Mouse (Mus musculus): ENCODE results near the gene Gm10271. TPM values are rescaled to one million over a fixed set of nuclear protein-coding genes. Genes with fewer than 3 reads are reported as not detected.

The Gm10271 gene
- polyA plus RNA-seq, 1 experiment from 2014 or later, result not detected

DNA sequence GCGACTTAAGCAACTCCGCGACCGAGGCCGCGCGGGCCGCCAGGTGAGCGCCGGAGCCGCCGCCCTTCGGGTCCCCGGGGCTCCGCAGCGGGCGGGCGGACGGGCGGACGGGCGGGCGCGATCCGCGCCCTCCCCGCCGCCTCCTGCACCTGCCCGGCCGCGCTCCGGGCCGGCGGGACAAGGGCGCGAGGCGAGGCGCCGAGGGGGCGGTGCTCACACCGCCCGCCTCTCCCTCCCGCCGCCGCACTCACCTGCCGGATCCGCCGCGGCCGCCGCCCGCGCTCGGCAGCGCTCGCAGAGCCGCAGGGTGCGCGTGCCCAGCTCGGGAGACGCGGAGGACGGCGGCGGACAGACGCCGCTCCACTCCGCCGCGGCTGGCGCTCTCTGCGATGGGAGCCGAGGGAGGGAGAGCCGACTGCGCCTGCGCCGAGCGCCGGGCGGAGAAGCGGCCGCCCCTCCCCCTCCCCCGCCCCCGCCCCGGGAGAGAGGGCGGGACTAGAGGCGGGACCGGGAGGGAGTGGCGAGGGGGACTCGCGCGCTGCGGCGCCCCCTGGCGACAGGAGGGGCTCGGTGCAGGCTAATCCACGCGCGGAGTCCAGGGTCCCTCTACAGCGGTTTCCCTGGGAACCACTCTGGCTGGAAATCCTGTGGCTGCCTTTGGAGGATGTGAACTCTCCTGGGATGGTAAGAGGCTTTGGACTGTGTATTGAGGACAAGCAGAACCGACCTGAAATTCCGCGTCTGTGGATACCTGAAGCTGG, 22.2 kb downstream of the Gm10271 start, which contains the start of gene Rab3ip:
Gene Rab3ip, minus strand, starts transcription at position 761 of the 761 bp plus-strand sequence.
- Histone ChIP-seq H3K36me3 (ENCODE audit: control insufficient read depth, insufficient read depth) (no peaks in the 10 kb centered on the region), H3K4me2 (ENCODE audit: low read depth, low read length) (peak within 1 kb of the TSS; percentile 78), H3K9ac (ENCODE audit: low read length) (peak within 1 kb of the TSS; percentile 94), H3K9me3 (replicated peaks; ENCODE audit: control insufficient read depth, low read length) (0 out of 2 replicates have a peak, but pooled peaks cover 3% of the 10 kb centered on the region), H3K4me1 (ENCODE audit: control insufficient read depth, insufficient read depth, low read length) (peaks cover 17% of the 10 kb centered on the region), H3K4me3 (ENCODE audit: low read length) (peak within 1 kb of the TSS; percentile 89), H3K27ac (ENCODE audit: low read length) (peak within 1 kb of the TSS; percentile 88), H3K27me3 (ENCODE audit: control insufficient read depth, insufficient read depth, low read length) (no peaks in the 10 kb centered on the region)
- peak; percentile 89 for ATAC-seq (replicated peaks; ENCODE audit: extremely low read depth, insufficient read depth, low FRiP score)
- under 1% methylated on average over 72 of the region's 103 CpGs for WGBS

DNA sequence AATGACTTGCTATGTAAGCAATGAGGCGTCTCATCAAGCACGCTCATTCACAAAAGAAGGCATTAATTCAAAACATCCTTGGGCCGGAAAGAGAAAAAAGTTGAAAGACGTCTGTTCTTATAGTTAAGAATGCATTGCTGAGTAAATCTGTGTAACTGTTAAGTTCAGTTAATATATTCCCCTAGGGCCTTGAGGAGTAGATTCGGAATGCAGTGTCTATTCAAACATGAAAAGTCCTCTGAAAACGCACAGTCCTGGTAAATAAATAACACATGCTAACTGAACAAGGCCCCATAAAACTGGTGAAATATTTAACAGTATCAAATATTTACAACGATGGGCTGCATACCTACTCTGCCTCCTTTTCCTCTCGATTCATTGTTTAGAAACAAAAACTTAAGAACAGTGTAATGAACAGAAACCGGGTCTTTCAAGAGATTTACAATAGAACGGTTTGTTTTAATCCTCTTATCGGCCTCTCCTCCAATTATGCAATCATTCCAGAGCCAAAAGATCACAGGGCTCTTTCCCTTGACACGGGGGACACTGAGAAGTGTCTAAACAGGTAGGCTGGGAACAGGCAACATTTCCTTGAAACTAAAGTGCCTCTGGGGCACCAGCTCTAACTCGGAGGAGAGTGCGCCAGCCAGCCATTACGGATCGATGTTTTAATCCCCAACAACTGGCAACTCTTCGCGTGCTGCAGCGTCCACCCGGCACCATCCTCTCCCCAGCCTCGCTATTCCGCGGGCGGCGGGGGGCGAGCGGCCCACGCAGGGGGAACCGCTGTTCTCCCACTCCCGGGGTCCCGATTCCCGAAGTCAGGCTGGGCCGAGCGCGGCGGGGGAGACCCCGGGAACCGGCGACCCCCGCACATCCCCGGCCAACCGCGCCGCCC, 23.0 kb downstream of the Gm10271 start:
- Histone ChIP-seq H3K4me3 (ENCODE audit: low read length) (peak overlapping the region; percentile 89), H3K9ac (ENCODE audit: low read length) (peak overlapping the region; percentile 94), H3K27me3 (ENCODE audit: control insufficient read depth, insufficient read depth, low read length) (no peaks in the 10 kb centered on the region), H3K9me3 (replicated peaks; ENCODE audit: control insufficient read depth, low read length) (0 out of 2 replicates have a peak, but pooled peaks cover 3% of the 10 kb centered on the region), H3K4me2 (ENCODE audit: low read depth, low read length) (peak overlapping the region; percentile 78), H3K4me1 (ENCODE audit: control insufficient read depth, insufficient read depth, low read length) (peaks cover 19% of the 10 kb centered on the region), H3K27ac (ENCODE audit: low read length) (peak overlapping the region; percentile 88), H3K36me3 (ENCODE audit: control insufficient read depth, insufficient read depth) (no peaks in the 10 kb centered on the region)
- no peak for ATAC-seq (replicated peaks; ENCODE audit: extremely low read depth, insufficient read depth, low FRiP score)
- 4% methylated on average over 44 of the region's 44 CpGs for WGBS

DNA sequence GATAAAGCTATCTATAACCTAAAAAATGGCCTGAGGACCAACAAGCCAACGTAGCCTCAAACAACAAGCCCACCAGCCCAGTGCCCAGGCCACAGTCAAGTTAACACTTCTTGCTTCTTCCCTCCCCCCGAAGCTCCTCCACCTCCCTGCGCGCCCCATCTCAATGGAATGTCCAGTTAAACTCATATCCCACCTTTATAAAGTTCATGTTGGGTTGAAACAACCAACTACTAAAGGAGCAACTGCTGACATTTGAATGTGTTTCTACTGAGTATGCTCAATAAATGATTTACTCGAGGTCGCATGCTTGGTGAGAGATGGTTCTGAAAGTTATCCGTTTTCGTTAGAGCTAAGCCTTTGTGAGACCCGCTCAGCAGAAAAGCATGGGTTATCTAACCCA, 24.0 kb downstream of the Gm10271 start:
- peak overlapping the region; percentile 94; the same call in 1 of the 2 replicates for H3K9ac ChIP-seq (ENCODE audit: low read length)
- WGBS, result 75% methylated on average over 9 of the region's 9 CpGs
- peak overlapping the region; percentile 78 for H3K4me2 ChIP-seq (ENCODE audit: low read depth, low read length)
- peaks cover 20% of the 10 kb centered on the region for H3K4me1 ChIP-seq (ENCODE audit: control insufficient read depth, insufficient read depth, low read length)
- H3K27me3 ChIP-seq (ENCODE audit: control insufficient read depth, insufficient read depth, low read length), result no peaks in the 10 kb centered on the region
- peak overlapping the region; percentile 89 for H3K4me3 ChIP-seq (ENCODE audit: low read length)
- H3K9me3 ChIP-seq (replicated peaks; ENCODE audit: control insufficient read depth, low read length), result 0 out of 2 replicates have a peak, but pooled peaks cover 3% of the 10 kb centered on the region
- H3K27ac ChIP-seq (ENCODE audit: low read length), result no peak overlapping the region
- ATAC-seq (replicated peaks; ENCODE audit: extremely low read depth, insufficient read depth, low FRiP score), result no peak
- H3K36me3 ChIP-seq (ENCODE audit: control insufficient read depth, insufficient read depth), result no peaks in the 10 kb centered on the region

DNA sequence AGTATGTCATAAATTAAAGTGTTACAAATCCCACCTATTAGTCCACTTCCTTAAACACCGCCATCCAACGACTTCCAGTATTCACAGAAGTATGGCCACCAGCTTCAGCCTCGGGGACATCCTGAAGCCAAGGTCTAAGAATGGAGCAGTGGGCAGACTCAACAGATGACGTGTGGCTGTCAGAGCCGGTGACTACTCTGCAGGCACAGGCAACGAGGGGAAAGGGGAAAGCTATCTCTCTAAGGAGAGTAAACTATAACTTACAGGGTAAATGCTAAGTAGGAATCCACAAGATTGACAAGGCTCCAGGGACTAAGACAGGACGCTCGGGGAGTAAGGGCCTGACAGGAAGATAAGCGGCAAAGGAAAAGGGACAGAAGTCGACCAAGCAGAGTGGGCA, 27.5 kb downstream of the Gm10271 start:
- H3K36me3 ChIP-seq (ENCODE audit: control insufficient read depth, insufficient read depth), result peaks cover 7% of the 10 kb centered on the region
- peak overlapping the region; percentile 28; the same call in 1 of the 2 replicates for H3K9ac ChIP-seq (ENCODE audit: low read length)
- 27% methylated on average over 10 of the region's 10 CpGs for WGBS
- H3K9me3 ChIP-seq (replicated peaks; ENCODE audit: control insufficient read depth, low read length), result peaks cover 6% of the 10 kb centered on the region
- H3K27me3 ChIP-seq (ENCODE audit: control insufficient read depth, insufficient read depth, low read length), result no peaks in the 10 kb centered on the region
- peaks cover 16% of the 10 kb centered on the region for H3K4me1 ChIP-seq (ENCODE audit: control insufficient read depth, insufficient read depth, low read length)
- no peak overlapping the region for H3K4me3 ChIP-seq (ENCODE audit: low read length)
- peak; percentile 52; the same call in 1 of the 2 replicates for ATAC-seq (replicated peaks; ENCODE audit: extremely low read depth, insufficient read depth, low FRiP score)
- H3K27ac ChIP-seq (ENCODE audit: low read length), result peak overlapping the region; percentile 75
- peak overlapping the region; percentile 34 for H3K4me2 ChIP-seq (ENCODE audit: low read depth, low read length)

DNA sequence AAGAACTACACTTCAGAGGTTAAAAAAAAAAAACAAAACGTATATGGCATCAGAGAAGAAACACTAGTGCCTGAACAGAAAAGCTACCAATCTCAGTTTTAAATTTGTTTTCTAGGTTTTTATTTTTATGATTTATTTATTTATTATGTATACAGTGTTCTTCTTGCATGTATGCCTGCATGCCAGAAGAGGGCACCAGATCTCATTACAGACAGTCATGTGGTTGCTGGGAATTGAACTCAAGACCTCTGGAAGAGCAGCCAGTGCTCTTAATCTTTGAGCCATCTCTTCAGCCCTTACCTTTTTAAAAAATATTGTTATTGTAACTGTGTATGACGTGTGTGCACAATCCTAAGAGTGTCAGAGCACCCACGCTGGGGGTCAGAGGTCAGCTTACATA, 28.3 kb downstream of the Gm10271 start:
- no peak overlapping the region for H3K4me2 ChIP-seq (ENCODE audit: low read depth, low read length)
- no peak overlapping the region; the same call in 1 of the 2 replicates for H3K27ac ChIP-seq (ENCODE audit: low read length)
- no peak overlapping the region for H3K4me3 ChIP-seq (ENCODE audit: low read length)
- H3K27me3 ChIP-seq (ENCODE audit: control insufficient read depth, insufficient read depth, low read length), result no peaks in the 10 kb centered on the region
- peaks cover 6% of the 10 kb centered on the region for H3K9me3 ChIP-seq (replicated peaks; ENCODE audit: control insufficient read depth, low read length)
- H3K4me1 ChIP-seq (ENCODE audit: control insufficient read depth, insufficient read depth, low read length), result peaks cover 16% of the 10 kb centered on the region
- ATAC-seq (replicated peaks; ENCODE audit: extremely low read depth, insufficient read depth, low FRiP score), result no peak
- H3K9ac ChIP-seq (ENCODE audit: low read length), result no peak overlapping the region
- peaks cover 9% of the 10 kb centered on the region for H3K36me3 ChIP-seq (ENCODE audit: control insufficient read depth, insufficient read depth)
- WGBS, result 90% methylated on average over 3 of the region's 3 CpGs

DNA sequence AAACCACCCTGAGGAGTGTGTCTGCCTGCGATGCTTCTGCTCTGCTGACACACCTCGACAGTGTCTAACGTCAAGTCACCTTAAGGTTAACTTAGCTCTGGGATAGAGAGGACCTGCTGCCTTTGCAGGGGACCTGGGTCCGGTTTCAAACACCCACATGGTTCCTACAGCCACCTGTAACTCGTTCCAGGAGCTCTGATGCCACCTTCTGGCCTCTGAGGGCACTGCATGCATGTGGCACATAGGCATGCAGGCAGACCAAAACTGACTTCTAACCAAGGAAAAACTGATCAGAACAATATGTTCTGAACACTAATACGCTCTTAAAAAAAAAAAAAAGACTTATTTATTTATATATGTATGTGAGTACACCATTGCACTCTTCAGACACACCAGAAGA, 29.4 kb downstream of the Gm10271 start:
- Histone ChIP-seq H3K4me2 (ENCODE audit: low read depth, low read length) (no peak overlapping the region), H3K4me1 (ENCODE audit: control insufficient read depth, insufficient read depth, low read length) (peaks cover 15% of the 10 kb centered on the region), H3K36me3 (ENCODE audit: control insufficient read depth, insufficient read depth) (peaks cover 20% of the 10 kb centered on the region), H3K27me3 (ENCODE audit: control insufficient read depth, insufficient read depth, low read length) (no peaks in the 10 kb centered on the region), H3K9me3 (replicated peaks; ENCODE audit: control insufficient read depth, low read length) (peaks cover 6% of the 10 kb centered on the region), H3K9ac (ENCODE audit: low read length) (no peak overlapping the region), H3K4me3 (ENCODE audit: low read length) (no peak overlapping the region), H3K27ac (ENCODE audit: low read length) (no peak overlapping the region)
- ATAC-seq (replicated peaks; ENCODE audit: extremely low read depth, insufficient read depth, low FRiP score), result no peak
- WGBS, result 92% methylated on average over 6 of the region's 6 CpGs

DNA sequence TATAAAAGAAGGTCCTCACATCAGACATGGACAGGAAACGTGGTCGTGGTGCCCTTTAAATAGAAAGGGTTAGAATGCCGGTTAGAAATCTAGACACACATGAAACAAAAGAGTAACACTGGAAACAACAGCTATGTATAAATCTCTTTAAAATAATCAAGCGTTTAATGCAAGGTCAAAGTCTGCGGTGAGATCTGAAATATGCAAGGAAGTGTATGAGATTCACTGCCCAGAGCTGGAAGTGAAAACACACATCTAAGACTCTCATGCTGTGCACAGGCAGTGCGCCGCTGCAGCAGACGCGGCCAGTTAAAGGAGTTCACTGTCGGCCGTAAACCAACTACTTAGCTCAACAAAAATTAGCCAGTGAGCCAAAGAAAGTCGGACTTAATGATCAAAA, 37.4 kb downstream of the Gm10271 start:
- Histone ChIP-seq H3K4me2 (ENCODE audit: low read depth, low read length) (no peak overlapping the region), H3K4me3 (ENCODE audit: low read length) (no peak overlapping the region), H3K36me3 (ENCODE audit: control insufficient read depth, insufficient read depth) (peaks cover 47% of the 10 kb centered on the region), H3K27me3 (ENCODE audit: control insufficient read depth, insufficient read depth, low read length) (no peaks in the 10 kb centered on the region), H3K27ac (ENCODE audit: low read length) (no peak overlapping the region), H3K4me1 (ENCODE audit: control insufficient read depth, insufficient read depth, low read length) (peaks cover 6% of the 10 kb centered on the region), H3K9ac (ENCODE audit: low read length) (no peak overlapping the region), H3K9me3 (replicated peaks; ENCODE audit: control insufficient read depth, low read length) (no peaks in the 10 kb centered on the region)
- no peak for ATAC-seq (replicated peaks; ENCODE audit: extremely low read depth, insufficient read depth, low FRiP score)
- WGBS, result 80% methylated on average over 12 of the region's 12 CpGs

DNA sequence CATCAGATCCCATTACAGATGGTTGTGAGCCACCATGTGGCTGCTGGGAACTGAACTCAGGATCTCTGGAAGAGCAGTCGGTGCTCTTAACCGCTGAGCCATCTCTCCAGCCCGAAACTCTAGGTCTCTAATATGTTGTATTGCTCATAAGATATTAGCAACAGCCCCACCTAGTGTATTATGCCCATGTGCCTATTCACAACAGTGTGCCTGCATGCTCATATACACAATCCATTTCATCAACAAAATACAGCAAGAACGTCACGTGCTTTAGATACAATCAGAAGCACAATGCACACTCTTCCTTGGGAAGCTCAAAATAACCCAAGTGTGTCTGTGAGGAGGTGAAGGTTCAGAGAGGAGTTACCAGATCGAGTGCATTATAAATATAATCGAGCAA, 38.6 kb downstream of the Gm10271 start:
- WGBS, result 83% methylated on average over 7 of the region's 7 CpGs
- no peak overlapping the region for H3K9ac ChIP-seq (ENCODE audit: low read length)
- peaks cover 44% of the 10 kb centered on the region for H3K36me3 ChIP-seq (ENCODE audit: control insufficient read depth, insufficient read depth)
- H3K4me3 ChIP-seq (ENCODE audit: low read length), result no peak overlapping the region
- ATAC-seq (replicated peaks; ENCODE audit: extremely low read depth, insufficient read depth, low FRiP score), result no peak
- no peak overlapping the region for H3K27ac ChIP-seq (ENCODE audit: low read length)
- H3K9me3 ChIP-seq (replicated peaks; ENCODE audit: control insufficient read depth, low read length), result no peaks in the 10 kb centered on the region
- no peaks in the 10 kb centered on the region for H3K27me3 ChIP-seq (ENCODE audit: control insufficient read depth, insufficient read depth, low read length)
- H3K4me2 ChIP-seq (ENCODE audit: low read depth, low read length), result no peak overlapping the region
- H3K4me1 ChIP-seq (ENCODE audit: control insufficient read depth, insufficient read depth, low read length), result peaks cover 6% of the 10 kb centered on the region

All from heart, embryonic 16.5 days (tissue).